Mouse (Mus musculus) hindbrain, embryonic 16.5 days (tissue): ENCODE data around the gene Foxp3. TPM values are rescaled to one million over a fixed set of nuclear protein-coding genes. Genes with fewer than 3 reads are reported as not detected.
A peak's percentile ranks its signal among the peaks of the same experiment; 100 is the strongest.

ENCODE experiments used
- ATAC-seq: fragments of 200-750 bp; cut with Nextera tagmentation; 2 replicates; pipeline ENCODE4 v1.8.0; 2017; ENCODE audit warnings: moderate TSS enrichment, moderate library complexity
- H3K27ac ChIP-seq: fragments of 300-500 bp; sonication (generic); 2 replicates; pipeline ENCODE4 v1.5.1; 2014; ENCODE audit warnings: low read depth, mild to moderate bottlenecking, control low read depth, low read length, moderate library complexity
- H3K27me3 ChIP-seq: fragments of 300-500 bp; sonication (generic); replicated peaks from 2 replicates; pipeline ENCODE4 v1.6.1; 2014; ENCODE audit warnings: low read length; ENCODE audit not compliant: control insufficient read depth, insufficient read depth
- H3K36me3 ChIP-seq: fragments of 300-500 bp; sonication (generic); 2 replicates; pipeline ENCODE4 v1.6.1; 2014; ENCODE audit warnings: mild to moderate bottlenecking, low read length, moderate library complexity, mixed read lengths; ENCODE audit not compliant: control insufficient read depth, insufficient read depth
- H3K4me1 ChIP-seq: fragments of 300-500 bp; sonication (generic); 2 replicates; pipeline ENCODE4 v1.6.1; 2014; ENCODE audit warnings: low read depth, low read length; ENCODE audit not compliant: control insufficient read depth, insufficient read depth
- H3K4me2 ChIP-seq: fragments of 300-500 bp; sonication (generic); 2 replicates; pipeline ENCODE4 v1.6.1; 2014; ENCODE audit warnings: mild to moderate bottlenecking, low read length, control low read depth, moderate library complexity
- H3K4me3 ChIP-seq: fragments of 300-500 bp; sonication (generic); 2 replicates; pipeline ENCODE4 v1.5.1; 2014; ENCODE audit warnings: mild to moderate bottlenecking, low read length, control low read depth, moderate library complexity
- H3K9ac ChIP-seq: fragments of 300-500 bp; sonication (generic); 2 replicates; pipeline ENCODE4 v1.6.1; 2014; ENCODE audit warnings: low read depth, mild to moderate bottlenecking, control low read depth, low read length, moderate library complexity
- H3K9me3 ChIP-seq: fragments of 300-500 bp; sonication (generic); 2 replicates; pipeline ENCODE4 v1.6.1; 2014; ENCODE audit warnings: mild to moderate bottlenecking, low read length, moderate library complexity; ENCODE audit not compliant: control insufficient read depth
- WGBS: fragments of 180-500 bp; shearing (Covaris S2); extraction: QIAGEN DNeasy Blood & Tissue Kit; methylation state at CpG from one replicate; pipeline ENCODE4 v1.1.7; 2014; 5-methylcytosine and 5-hydroxymethylcytosine counted together
- polyA plus RNA-seq: library from polyadenylated mRNA; unstranded; fragments of >200 nt; fragmentation: Nextera tagmentation; extraction: Ambion mirVana; gene quantifications from 2 replicates; pipeline ENCODE4 v1.2.1, GENCODE M21; 2015

Gene Foxp3
- 0.06 and 0.18 TPM in 2 replicates for polyA plus RNA-seq

GRCm38 (mm10) chrX:7573176-7574086 is at the start of gene Foxp3:
Foxp3 (plus strand) TSS chrX:7573644.
- no peaks in the 10 kb centered on the region for H3K9me3 ChIP-seq
- H3K4me2 ChIP-seq = peak within 1 kb of the TSS; percentile 71
- H3K4me1 ChIP-seq = peaks cover 10% of the 10 kb centered on the region
- peak within 1 kb of the TSS; percentile 61 for H3K4me3 ChIP-seq
- WGBS = 39% methylated on average over 42 of the region's 72 CpGs
- no peaks in the 10 kb centered on the region for H3K36me3 ChIP-seq
- H3K27ac ChIP-seq = peak within 1 kb of the TSS; percentile 95
- peak; percentile 65 for ATAC-seq
- peak within 1 kb of the TSS; percentile 79 for H3K9ac ChIP-seq
- no peaks in the 10 kb centered on the region for H3K27me3 ChIP-seq

GRCm38 (mm10) chrX:7524961-7525360 is 48.5 kb upstream of the Foxp3 start:
- Histone ChIP-seq H3K36me3 (no peaks in the 10 kb centered on the region), H3K9ac (no peak overlapping the region), H3K4me3 (no peak overlapping the region), H3K27ac (no peak overlapping the region), H3K9me3 (no peaks in the 10 kb centered on the region), H3K4me1 (no peaks in the 10 kb centered on the region), H3K4me2 (no peak overlapping the region), H3K27me3 (no peaks in the 10 kb centered on the region)
- ATAC-seq = no peak
- 24% methylated on average over 3 of the region's 3 CpGs for WGBS

- H3K4me2 ChIP-seq = no peak overlapping the region
- 91% methylated on average over 4 of the region's 4 CpGs for whole genome bisulfite sequencing
- H3K4me3 ChIP-seq = no peak overlapping the region
- no peak overlapping the region for H3K27ac ChIP-seq
- H3K9ac ChIP-seq = no peak overlapping the region
- ATAC-seq = no peak
- H3K27me3 ChIP-seq = no peaks in the 10 kb centered on the region
- H3K36me3 ChIP-seq = no peaks in the 10 kb centered on the region
- H3K9me3 ChIP-seq = no peaks in the 10 kb centered on the region
- H3K4me1 ChIP-seq = no peaks in the 10 kb centered on the region
Measured at GRCm38 (mm10) chrX:7553474-7553873, 20.0 kb upstream of the Foxp3 start.

GRCm38 (mm10) chrX:7563076-7563475 is 10.4 kb upstream of the Foxp3 start:
- 20% methylated on average over 2 of the region's 2 CpGs for WGBS
- Histone ChIP-seq H3K9ac (no peak overlapping the region), H3K27ac (no peak overlapping the region), H3K36me3 (no peaks in the 10 kb centered on the region), H3K4me1 (no peaks in the 10 kb centered on the region), H3K4me3 (no peak overlapping the region), H3K9me3 (no peaks in the 10 kb centered on the region; the same call in 1 of the 2 replicates), H3K27me3 (no peaks in the 10 kb centered on the region), H3K4me2 (no peak overlapping the region)
- ATAC-seq = no peak

GRCm38 (mm10) chrX:7566352-7566751 is 7.1 kb upstream of the Foxp3 start:
- no peak overlapping the region for H3K4me3 ChIP-seq
- H3K27me3 ChIP-seq = no peaks in the 10 kb centered on the region
- no peaks in the 10 kb centered on the region; the same call in 1 of the 2 replicates for H3K9me3 ChIP-seq
- 95% methylated on average over 6 of the region's 6 CpGs for WGBS
- H3K4me1 ChIP-seq = no peaks in the 10 kb centered on the region; the same call in 1 of the 2 replicates
- no peaks in the 10 kb centered on the region for H3K36me3 ChIP-seq
- no peak overlapping the region for H3K4me2 ChIP-seq
- H3K27ac ChIP-seq = no peak overlapping the region
- ATAC-seq = no peak
- H3K9ac ChIP-seq = no peak overlapping the region

GRCm38 (mm10) chrX:7567491-7567890 is 6.0 kb upstream of the Foxp3 start:
- H3K36me3 ChIP-seq = no peaks in the 10 kb centered on the region
- WGBS = 84% methylated on average over 8 of the region's 9 CpGs
- H3K9ac ChIP-seq = no peak overlapping the region
- no peak overlapping the region for H3K4me3 ChIP-seq
- H3K27me3 ChIP-seq = no peaks in the 10 kb centered on the region
- H3K4me2 ChIP-seq = no peak overlapping the region
- peaks cover under 1% of the 10 kb centered on the region for H3K4me1 ChIP-seq
- H3K27ac ChIP-seq = no peak overlapping the region
- no peak for ATAC-seq
- no peaks in the 10 kb centered on the region; the same call in 1 of the 2 replicates for H3K9me3 ChIP-seq

- Histone ChIP-seq H3K9ac (no peak overlapping the region), H3K4me2 (no peak overlapping the region), H3K27ac (no peak overlapping the region), H3K36me3 (no peaks in the 10 kb centered on the region), H3K4me1 (peaks cover 10% of the 10 kb centered on the region), H3K4me3 (no peak overlapping the region), H3K27me3 (no peaks in the 10 kb centered on the region), H3K9me3 (no peaks in the 10 kb centered on the region; the same call in 1 of the 2 replicates)
- 55% methylated on average over 7 of the region's 7 CpGs for WGBS
- ATAC-seq = no peak
Measured at GRCm38 (mm10) chrX:7570481-7571175, 2.8 kb upstream of the Foxp3 start.

GRCm38 (mm10) chrX:7571565-7572136 is 1.8 kb upstream of the Foxp3 start:
- Histone ChIP-seq H3K36me3 (no peaks in the 10 kb centered on the region), H3K4me3 (no peak overlapping the region), H3K9me3 (no peaks in the 10 kb centered on the region), H3K27me3 (no peaks in the 10 kb centered on the region), H3K4me1 (peaks cover 10% of the 10 kb centered on the region), H3K27ac (no peak overlapping the region), H3K9ac (no peak overlapping the region), H3K4me2 (no peak overlapping the region; the same call in 1 of the 2 replicates)
- 89% methylated on average over 9 of the region's 9 CpGs for WGBS
- ATAC-seq = no peak

GRCm38 (mm10) chrX:7572466-7572865 is 978 bp upstream of the Foxp3 start:
- Histone ChIP-seq H3K4me3 (no peak overlapping the region), H3K27me3 (no peaks in the 10 kb centered on the region), H3K9me3 (no peaks in the 10 kb centered on the region), H3K4me1 (peaks cover 10% of the 10 kb centered on the region), H3K9ac (no peak overlapping the region), H3K27ac (no peak overlapping the region), H3K4me2 (peak overlapping the region; percentile 71), H3K36me3 (no peaks in the 10 kb centered on the region)
- 83% methylated on average over 10 of the region's 10 CpGs for WGBS
- no peak for ATAC-seq
